Mouse (Mus musculus) limb, embryonic 10.5 days (tissue): ENCODE measurements around the gene Dtd1. TPM values are rescaled to one million over a fixed set of nuclear protein-coding genes. Genes with fewer than 3 reads are reported as not detected.
A peak's percentile ranks its signal among the peaks of the same experiment; 100 is the strongest.

Experiments
- DNase-seq: peaks from one replicate; pipeline ENCODE4 v3.0.0-alpha.2; 2017; ENCODE audit warnings: low spot score
- H3K27ac ChIP-seq: fragments of 300-500 bp; sonication (generic); 2 replicates; pipeline ENCODE4 v1.5.1; 2016; ENCODE audit warnings: mild to moderate bottlenecking
- H3K27me3 ChIP-seq: fragments of 300-500 bp; sonication (generic); 2 replicates; pipeline ENCODE4 v1.6.1; 2016; ENCODE audit warnings: low read depth, mild to moderate bottlenecking; ENCODE audit not compliant: poor library complexity, severe bottlenecking
- H3K36me3 ChIP-seq: fragments of 300-500 bp; sonication (generic); 2 replicates; pipeline ENCODE4 v1.6.1; 2016; ENCODE audit warnings: mild to moderate bottlenecking, moderate library complexity
- H3K4me1 ChIP-seq: fragments of 300-500 bp; sonication (generic); 2 replicates; pipeline ENCODE4 v1.6.1; 2016
- H3K4me3 ChIP-seq: fragments of 300-500 bp; sonication (generic); 2 replicates; pipeline ENCODE4 v1.5.1; 2016; ENCODE audit warnings: mild to moderate bottlenecking, moderate library complexity
- H3K9me3 ChIP-seq: fragments of 300-500 bp; sonication (generic); replicated peaks from 2 replicates; pipeline ENCODE4 v1.6.1; 2016; ENCODE audit warnings: mild to moderate bottlenecking
- WGBS: fragments of 180-500 bp; shearing (Covaris S2); methylation state at CpG from one replicate; pipeline ENCODE4 v1.1.7; 2016; 5-methylcytosine and 5-hydroxymethylcytosine counted together
- polyA plus RNA-seq: library from polyadenylated mRNA; unstranded; fragments of >200 nt; fragmentation: Nextera tagmentation; extraction: Ambion mirVana; gene quantifications from 2 replicates; pipeline ENCODE4 v1.2.1, GENCODE M21; 2016

Dtd1 gene
- polyA plus RNA-seq, 1 experiment from 2014 or later: 35.4 TPM

DNA sequence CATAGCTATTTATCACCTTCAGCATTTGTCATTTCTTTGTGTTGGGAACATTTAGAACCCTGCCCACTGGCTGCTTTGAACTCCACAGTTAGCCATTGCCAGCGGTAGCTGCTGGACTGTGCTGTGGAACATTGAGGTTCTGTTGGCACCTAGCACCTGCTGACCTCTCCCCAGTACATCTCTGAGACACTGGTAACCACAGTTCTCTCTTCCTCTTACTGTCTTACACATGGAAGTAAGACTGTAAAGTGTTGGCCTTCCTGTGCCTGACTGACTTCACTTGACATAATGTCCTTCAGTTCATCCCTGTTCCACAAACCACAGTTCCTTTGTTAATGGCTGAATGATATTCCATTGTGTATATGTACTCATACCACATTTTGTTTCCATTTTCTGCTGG, 50.3 kb downstream of the Dtd1 start:
- Histone ChIP-seq H3K27me3 (no peaks in the 10 kb centered on the region), H3K4me3 (no peak overlapping the region), H3K36me3 (no peaks in the 10 kb centered on the region), H3K4me1 (no peaks in the 10 kb centered on the region), H3K9me3 (no peaks in the 10 kb centered on the region), H3K27ac (no peak overlapping the region)
- no peak for DNase-seq
- 94% methylated on average over 1 of the region's 1 CpGs for WGBS

DNA sequence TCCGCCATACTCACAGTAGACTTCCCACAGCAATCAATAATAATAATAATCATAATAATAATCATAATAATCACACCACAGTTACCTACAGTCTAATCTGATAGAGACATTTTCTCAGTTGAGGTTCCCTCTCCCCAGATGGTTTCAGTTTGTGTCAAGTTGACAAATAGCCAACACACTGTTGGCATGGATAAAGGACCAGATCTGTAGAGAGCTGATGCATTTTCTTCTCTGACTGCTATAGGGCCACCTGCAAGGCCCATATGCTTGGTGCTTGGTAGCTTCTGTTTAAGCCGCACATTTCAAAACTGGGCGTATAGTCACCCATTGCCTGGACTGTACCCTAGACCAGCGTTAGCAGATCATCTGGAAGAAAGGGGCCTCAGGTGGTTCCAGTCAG, 53.1 kb downstream of the Dtd1 start:
- no peak for DNase-seq
- Histone ChIP-seq H3K9me3 (no peaks in the 10 kb centered on the region), H3K27ac (no peak overlapping the region), H3K27me3 (no peaks in the 10 kb centered on the region), H3K36me3 (no peaks in the 10 kb centered on the region), H3K4me1 (no peaks in the 10 kb centered on the region), H3K4me3 (no peak overlapping the region)
- 95% methylated on average over 4 of the region's 4 CpGs for WGBS

DNA sequence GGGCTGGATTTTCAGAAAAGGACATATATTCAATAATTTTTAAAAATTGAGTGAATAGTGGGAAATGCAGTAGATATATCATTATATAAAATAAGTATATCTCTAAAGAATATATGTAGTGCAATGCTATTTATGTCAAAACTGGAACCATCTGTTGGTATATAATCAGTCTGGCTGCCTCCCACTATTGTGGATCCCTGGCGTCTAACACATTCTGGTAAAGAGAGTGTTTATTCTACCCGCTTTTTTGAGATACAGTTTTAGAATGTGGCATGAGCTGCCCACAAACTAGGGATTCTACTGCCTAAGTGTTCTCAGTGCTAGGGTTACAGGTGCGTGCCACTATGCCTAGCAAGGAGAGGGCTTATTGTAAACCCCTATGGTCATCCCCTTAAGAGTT, 55.6 kb downstream of the Dtd1 start:
- Histone ChIP-seq H3K9me3 (no peaks in the 10 kb centered on the region), H3K4me3 (no peak overlapping the region)
- 94% methylated on average over 3 of the region's 3 CpGs for WGBS

DNA sequence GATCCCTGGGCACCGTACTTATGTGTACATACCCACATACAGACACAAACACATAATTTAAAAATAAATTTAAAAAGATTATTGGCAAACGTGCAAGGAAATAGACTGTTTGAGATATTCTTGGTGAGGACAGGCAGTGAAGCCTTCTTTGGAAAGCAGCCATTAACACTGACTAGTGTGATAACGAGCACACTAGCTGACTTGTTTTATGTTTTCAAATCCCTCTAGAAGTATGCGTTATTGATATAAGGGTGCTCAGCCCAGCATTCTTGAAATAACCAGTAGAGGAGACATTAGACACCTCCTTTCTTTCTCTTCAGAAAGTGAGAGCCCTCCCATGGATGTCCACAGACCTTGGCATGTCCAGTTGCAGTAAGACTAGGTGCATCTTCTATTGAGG, 68.8 kb downstream of the Dtd1 start:
- WGBS: 94% methylated on average over 4 of the region's 4 CpGs
- Histone ChIP-seq H3K4me3 (no peak overlapping the region), H3K36me3 (no peaks in the 10 kb centered on the region), H3K27ac (no peak overlapping the region), H3K27me3 (no peaks in the 10 kb centered on the region), H3K9me3 (no peaks in the 10 kb centered on the region), H3K4me1 (no peaks in the 10 kb centered on the region)
- DNase-seq: no peak

More for the DNA sequence above, 55.6 kb downstream of the Dtd1 start:
- no peaks in the 10 kb centered on the region for H3K36me3 ChIP-seq
- DNase-seq: no peak
- H3K27ac ChIP-seq: no peak overlapping the region
- H3K4me1 ChIP-seq: no peaks in the 10 kb centered on the region; the same call in 1 of the 2 replicates
- H3K27me3 ChIP-seq: no peaks in the 10 kb centered on the region

DNA sequence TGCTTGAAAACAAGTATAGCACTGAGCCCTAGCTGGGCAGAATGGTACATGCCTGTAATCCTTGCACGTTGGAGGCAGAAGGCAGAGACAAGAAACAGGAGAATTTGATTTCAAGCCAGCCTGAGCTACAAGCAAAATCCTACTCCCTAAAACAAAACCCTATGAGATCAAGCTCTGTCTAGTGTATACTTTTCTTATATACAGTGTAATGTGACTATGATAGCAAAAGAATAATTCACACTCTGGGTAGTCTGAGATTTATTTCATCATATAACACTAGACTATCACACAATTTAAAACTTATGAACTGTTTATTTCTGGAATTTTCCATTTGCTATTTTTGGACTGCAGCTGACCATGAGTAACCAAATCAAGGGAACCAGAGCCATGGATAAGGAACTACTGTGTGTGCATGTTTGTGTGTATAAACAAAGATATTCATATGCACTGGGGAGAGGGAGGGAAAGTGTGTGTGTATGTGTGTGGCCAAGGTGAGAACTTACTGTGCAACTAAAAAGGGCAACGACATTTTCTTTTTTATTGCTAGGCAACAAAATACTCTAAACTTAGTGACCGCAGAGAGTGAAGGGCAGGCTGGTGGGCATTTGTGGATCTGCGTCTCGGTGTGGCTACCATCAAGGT, 70.7 kb downstream of the Dtd1 start:
- no peaks in the 10 kb centered on the region for H3K4me1 ChIP-seq
- DNase-seq: no peak
- no peaks in the 10 kb centered on the region for H3K9me3 ChIP-seq
- no peaks in the 10 kb centered on the region for H3K36me3 ChIP-seq
- H3K4me3 ChIP-seq: no peak overlapping the region
- H3K27ac ChIP-seq: no peak overlapping the region
- 91% methylated on average over 5 of the region's 5 CpGs for WGBS
- H3K27me3 ChIP-seq: no peaks in the 10 kb centered on the region

DNA sequence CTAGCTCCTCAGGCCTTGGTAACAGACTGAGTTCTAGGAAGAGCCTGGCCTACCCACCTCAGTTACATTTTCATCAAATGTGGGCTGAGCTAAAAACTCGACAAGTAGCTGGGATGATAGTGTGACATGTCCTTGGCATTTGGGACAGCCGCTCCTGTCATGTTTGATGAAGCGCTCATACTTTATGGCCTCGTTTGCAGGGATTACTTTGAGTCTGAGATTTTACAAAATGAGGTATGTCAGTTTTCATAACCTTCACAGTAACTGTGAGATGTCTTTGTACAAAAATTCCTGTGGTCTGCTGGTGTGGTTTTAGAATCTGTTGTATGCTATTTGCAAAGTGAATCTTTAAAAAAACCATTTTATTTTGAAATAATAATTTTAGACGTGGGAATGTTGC, 72.7 kb downstream of the Dtd1 start:
- H3K4me3 ChIP-seq: no peak overlapping the region
- WGBS: 88% methylated on average over 5 of the region's 5 CpGs
- H3K36me3 ChIP-seq: no peaks in the 10 kb centered on the region
- H3K9me3 ChIP-seq: no peaks in the 10 kb centered on the region
- no peak overlapping the region for H3K27ac ChIP-seq
- H3K4me1 ChIP-seq: peaks cover 19% of the 10 kb centered on the region
- H3K27me3 ChIP-seq: no peaks in the 10 kb centered on the region
- no peak for DNase-seq

DNA sequence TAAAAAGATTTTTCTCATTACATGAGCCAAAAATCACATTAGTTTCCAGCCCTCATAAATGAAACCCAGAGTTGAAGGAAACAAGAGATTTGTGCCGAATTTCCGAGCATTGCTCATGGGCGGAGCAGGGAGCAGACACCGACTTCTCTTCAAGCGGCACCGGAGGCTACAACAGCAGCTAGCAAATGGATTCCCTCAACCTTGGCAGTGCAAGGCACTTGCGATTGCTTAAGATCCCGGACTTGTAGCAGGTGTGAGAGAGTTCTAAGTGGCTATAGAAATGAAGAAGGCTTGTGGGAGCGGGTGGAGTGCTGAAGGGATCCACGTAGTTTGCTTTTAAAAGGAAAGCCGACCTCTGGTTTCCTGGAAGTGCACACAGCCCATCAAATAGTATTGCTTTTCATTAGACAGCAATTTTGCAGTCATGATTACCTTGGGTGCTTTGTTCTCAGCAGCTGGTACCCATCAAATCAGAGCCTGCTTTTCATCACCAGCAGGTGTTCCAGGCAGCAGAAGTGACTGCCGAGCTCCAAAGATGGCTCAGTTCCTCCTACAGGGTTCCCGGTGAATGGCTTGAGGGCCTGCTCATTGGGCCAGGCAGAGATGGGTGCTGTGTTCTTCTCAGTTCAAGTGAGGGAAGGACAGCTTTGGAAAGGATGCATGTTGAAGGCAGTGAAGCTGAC, 77.0 kb downstream of the Dtd1 start:
- no peak overlapping the region for H3K4me3 ChIP-seq
- 45% methylated on average over 13 of the region's 13 CpGs for WGBS
- peak; percentile 75 for DNase-seq
- no peaks in the 10 kb centered on the region for H3K9me3 ChIP-seq
- no peaks in the 10 kb centered on the region for H3K27me3 ChIP-seq
- H3K4me1 ChIP-seq: peaks cover 53% of the 10 kb centered on the region
- H3K36me3 ChIP-seq: no peaks in the 10 kb centered on the region
- H3K27ac ChIP-seq: peak overlapping the region; percentile 27; the same call in 1 of the 2 replicates

DNA sequence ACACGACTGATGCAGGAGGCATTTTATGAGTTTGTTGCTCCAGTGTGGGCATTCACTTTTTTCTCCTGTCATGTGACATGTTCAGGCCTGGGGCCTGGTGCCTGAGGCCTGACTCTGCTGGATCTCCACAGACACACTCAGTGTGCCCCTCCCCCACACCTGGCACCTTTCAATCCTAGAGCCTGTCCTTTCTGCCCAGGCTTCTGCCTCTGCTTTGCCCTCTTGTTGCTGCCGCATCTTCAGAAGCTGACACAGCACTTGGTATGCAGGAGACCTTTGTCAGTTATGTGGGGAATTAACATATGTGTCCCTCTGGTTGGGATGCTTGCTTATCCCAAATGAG, 77.5 kb downstream of the Dtd1 start:
- peaks cover 53% of the 10 kb centered on the region for H3K4me1 ChIP-seq
- peak; percentile 46 for DNase-seq
- WGBS: 57% methylated on average over 2 of the region's 2 CpGs
- no peaks in the 10 kb centered on the region for H3K27me3 ChIP-seq
- no peaks in the 10 kb centered on the region for H3K36me3 ChIP-seq
- H3K9me3 ChIP-seq: no peaks in the 10 kb centered on the region
- H3K4me3 ChIP-seq: no peak overlapping the region
- H3K27ac ChIP-seq: peak overlapping the region; percentile 27; the same call in 1 of the 2 replicates

DNA sequence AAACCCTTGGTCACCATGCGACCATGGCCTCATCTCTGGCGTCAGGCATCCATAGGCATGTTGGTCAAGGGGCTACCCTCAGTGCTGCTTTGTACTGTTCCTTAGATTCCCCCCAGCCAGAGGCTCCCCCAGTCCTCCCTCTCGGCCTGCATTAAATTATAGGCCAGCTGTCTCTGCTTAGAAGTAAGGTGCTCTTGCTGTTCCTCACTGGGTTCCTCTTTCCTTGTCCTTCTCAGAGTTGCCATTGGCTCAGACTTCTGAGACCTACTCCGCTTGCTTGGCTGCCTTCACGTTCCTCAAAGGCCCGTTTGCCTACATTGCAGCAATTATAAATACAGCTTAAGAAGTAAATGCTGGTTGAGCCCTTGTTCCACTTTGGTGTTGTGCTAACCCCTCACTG, 79.1 kb downstream of the Dtd1 start:
- Histone ChIP-seq H3K27ac (peak overlapping the region; percentile 71), H3K36me3 (no peaks in the 10 kb centered on the region), H3K9me3 (no peaks in the 10 kb centered on the region), H3K4me1 (peaks cover 65% of the 10 kb centered on the region), H3K27me3 (no peaks in the 10 kb centered on the region), H3K4me3 (no peak overlapping the region)
- WGBS: 81% methylated on average over 6 of the region's 6 CpGs
- no peak for DNase-seq

DNA sequence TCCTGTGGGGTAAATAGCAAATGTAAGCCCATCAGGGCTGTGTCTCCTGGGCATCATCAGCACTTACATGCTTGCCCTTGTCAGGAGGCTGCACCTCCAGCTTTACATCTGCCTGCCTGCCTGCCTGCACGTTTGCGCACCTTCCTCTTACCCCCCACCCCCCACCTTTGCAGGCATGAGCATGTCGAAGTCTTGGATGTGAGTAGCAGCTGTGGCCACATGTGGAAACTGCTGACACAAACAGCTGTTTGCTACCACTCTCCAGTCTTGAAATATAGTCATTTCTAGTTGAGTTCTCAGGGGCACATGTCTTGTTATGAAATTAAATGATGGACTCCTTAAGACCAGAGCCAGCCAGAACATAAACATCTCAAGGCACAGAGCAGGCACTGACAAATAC, 79.7 kb downstream of the Dtd1 start:
- H3K27ac ChIP-seq: peak overlapping the region; percentile 71
- H3K4me1 ChIP-seq: peaks cover 71% of the 10 kb centered on the region
- H3K4me3 ChIP-seq: no peak overlapping the region
- no peak for DNase-seq
- no peaks in the 10 kb centered on the region for H3K27me3 ChIP-seq
- H3K9me3 ChIP-seq: no peaks in the 10 kb centered on the region
- H3K36me3 ChIP-seq: no peaks in the 10 kb centered on the region
- WGBS: 59% methylated on average over 3 of the region's 3 CpGs

DNA sequence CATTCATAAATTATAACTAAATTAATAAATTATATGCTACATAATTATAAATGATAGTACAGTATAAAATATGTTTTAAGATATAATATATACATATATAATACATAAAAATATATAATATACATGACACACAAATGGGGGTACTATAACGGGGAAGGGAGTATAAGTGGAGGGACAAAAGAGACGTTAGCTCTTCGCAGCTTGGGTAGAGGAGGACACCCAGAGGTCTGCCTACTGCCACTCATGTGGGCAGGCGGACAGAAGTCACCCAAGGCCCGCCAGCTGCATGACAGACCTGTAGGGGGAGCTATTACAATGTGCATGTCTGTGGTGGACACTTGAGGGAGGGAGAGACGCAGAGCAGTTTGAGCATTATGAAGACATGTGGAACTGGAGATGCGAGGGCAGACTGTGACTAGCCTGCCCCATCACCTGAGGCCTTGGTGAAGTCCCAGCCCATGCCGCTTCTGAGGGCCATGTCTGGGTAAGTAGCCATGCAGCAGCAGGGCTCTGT, 92.6 kb downstream of the Dtd1 start:
- WGBS: 85% methylated on average over 8 of the region's 8 CpGs
- Histone ChIP-seq H3K27me3 (no peaks in the 10 kb centered on the region), H3K4me1 (no peaks in the 10 kb centered on the region), H3K9me3 (no peaks in the 10 kb centered on the region), H3K27ac (no peak overlapping the region), H3K36me3 (no peaks in the 10 kb centered on the region), H3K4me3 (no peak overlapping the region)
- no peak for DNase-seq

DNA sequence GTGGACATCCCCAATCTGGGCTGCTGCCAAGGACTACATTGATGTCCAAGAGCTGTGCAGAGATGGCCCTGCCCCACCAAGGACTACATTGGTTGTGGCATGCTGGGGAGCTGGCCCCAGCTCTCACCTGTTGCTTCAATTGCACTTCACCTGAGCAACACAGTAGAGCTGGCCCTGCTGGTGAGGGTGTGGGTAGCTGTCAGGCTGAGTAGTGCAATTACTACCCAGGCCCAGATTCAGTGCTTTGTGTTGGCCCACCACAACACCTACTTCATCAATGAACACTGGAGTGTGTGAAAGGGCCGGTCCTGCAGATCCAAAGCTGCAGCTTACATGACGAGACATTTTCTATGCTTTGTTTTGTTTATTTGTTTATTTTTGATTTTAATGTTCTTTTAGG, 93.1 kb downstream of the Dtd1 start:
- no peak overlapping the region for H3K27ac ChIP-seq
- DNase-seq: no peak
- H3K36me3 ChIP-seq: no peaks in the 10 kb centered on the region
- H3K9me3 ChIP-seq: no peaks in the 10 kb centered on the region
- no peaks in the 10 kb centered on the region for H3K27me3 ChIP-seq
- H3K4me1 ChIP-seq: no peaks in the 10 kb centered on the region
- H3K4me3 ChIP-seq: no peak overlapping the region
- WGBS: 94% methylated on average over 2 of the region's 2 CpGs

DNA sequence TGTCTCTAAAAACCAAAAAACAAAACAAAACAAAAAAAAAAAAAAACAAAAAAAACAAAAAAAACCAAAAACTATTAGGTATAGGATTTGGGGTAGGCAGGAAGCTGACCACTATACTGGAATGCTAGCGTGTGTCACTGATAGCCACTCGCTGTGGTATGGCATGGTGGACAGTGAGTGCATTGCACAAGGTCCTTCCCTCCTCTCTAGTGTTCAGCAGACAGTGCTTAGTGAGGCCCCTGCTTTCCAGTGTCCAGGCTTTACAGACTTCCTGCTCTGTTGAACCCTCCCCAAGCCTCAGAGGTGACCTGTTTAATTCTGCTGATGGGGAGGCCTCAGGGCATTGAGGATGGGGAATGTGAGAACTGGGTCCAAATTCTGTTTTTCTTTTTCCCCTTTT, 95.2 kb downstream of the Dtd1 start:
- Histone ChIP-seq H3K9me3 (no peaks in the 10 kb centered on the region), H3K27ac (no peak overlapping the region), H3K36me3 (no peaks in the 10 kb centered on the region), H3K4me3 (no peak overlapping the region), H3K27me3 (no peaks in the 10 kb centered on the region), H3K4me1 (no peaks in the 10 kb centered on the region)
- WGBS: 80% methylated on average over 2 of the region's 2 CpGs
- no peak for DNase-seq
